Mouse (Mus musculus) layer of hippocampus, adult 9-10 months (tissue): Measurements from ENCODE around the gene Cdk5rap2.
A peak's percentile ranks its signal among the peaks of the same experiment; 100 is the strongest.

ENCODE experiments used
- DNase-seq: peaks from one replicate; pipeline ENCODE4 v3.0.0; 2022; ENCODE audit warnings: low spot score

Cdk5rap2 gene

GRCm38 (mm10) chr4:70353656-70354055 lies 56.6 kb downstream of the Cdk5rap2 start:
- no peak for DNase-seq

GRCm38 (mm10) chr4:70335444-70336144 lies 74.6 kb downstream of the Cdk5rap2 start:
- no peak for DNase-seq

- DNase-seq = no peak
Measured at GRCm38 (mm10) chr4:70334995-70335394, 75.2 kb downstream of the Cdk5rap2 start.

- no peak for DNase-seq
Measured at GRCm38 (mm10) chr4:70332981-70333380, 77.3 kb downstream of the Cdk5rap2 start.

- DNase-seq = no peak
Measured at GRCm38 (mm10) chr4:70332576-70332975, 77.7 kb downstream of the Cdk5rap2 start.

- no peak for DNase-seq
Measured at GRCm38 (mm10) chr4:70331181-70331580, 79.1 kb downstream of the Cdk5rap2 start.

- no peak for DNase-seq
Measured at GRCm38 (mm10) chr4:70328033-70328432, 82.2 kb downstream of the Cdk5rap2 start.

GRCm38 (mm10) chr4:70327436-70327835 lies 82.8 kb downstream of the Cdk5rap2 start:
- no peak for DNase-seq

- no peak for DNase-seq
Measured at GRCm38 (mm10) chr4:70321586-70321985, 88.7 kb downstream of the Cdk5rap2 start.

GRCm38 (mm10) chr4:70312170-70312569 lies 98.1 kb downstream of the Cdk5rap2 start:
- DNase-seq = no peak

GRCm38 (mm10) chr4:70311530-70311929 lies 98.7 kb downstream of the Cdk5rap2 start:
- DNase-seq = peak; percentile 48

GRCm38 (mm10) chr4:70307230-70307629 lies 103.0 kb downstream of the Cdk5rap2 start:
- DNase-seq = peak; percentile 55

- DNase-seq = no peak
Measured at GRCm38 (mm10) chr4:70303870-70304269, 106.4 kb downstream of the Cdk5rap2 start.

GRCm38 (mm10) chr4:70301187-70301586 lies 109.1 kb downstream of the Cdk5rap2 start:
- DNase-seq = no peak

- DNase-seq = no peak
Measured at GRCm38 (mm10) chr4:70289361-70289760, 120.9 kb downstream of the Cdk5rap2 start.

- DNase-seq = no peak
Measured at GRCm38 (mm10) chr4:70283163-70283562, 127.1 kb downstream of the Cdk5rap2 start.

GRCm38 (mm10) chr4:70278882-70279281 lies 131.4 kb downstream of the Cdk5rap2 start:
- no peak for DNase-seq

- DNase-seq = no peak
Measured at GRCm38 (mm10) chr4:70278057-70278456, 132.2 kb downstream of the Cdk5rap2 start.

GRCm38 (mm10) chr4:70272943-70273342 lies 137.3 kb downstream of the Cdk5rap2 start:
- DNase-seq = no peak

GRCm38 (mm10) chr4:70272527-70272926 lies 137.7 kb downstream of the Cdk5rap2 start:
- no peak for DNase-seq

GRCm38 (mm10) chr4:70267213-70267906 lies 142.9 kb downstream of the Cdk5rap2 start:
- DNase-seq = no peak

GRCm38 (mm10) chr4:70265248-70265647 lies 145.0 kb downstream of the Cdk5rap2 start:
- no peak for DNase-seq

GRCm38 (mm10) chr4:70262850-70263249 lies 147.4 kb downstream of the Cdk5rap2 start:
- DNase-seq = no peak

- no peak for DNase-seq
Measured at GRCm38 (mm10) chr4:70261315-70261714, 148.9 kb downstream of the Cdk5rap2 start.
